Mouse (Mus musculus) Patski (cell line): ENCODE measurements at regions not wholly inside any gene's neighbourhood (a gene's known extent, or its start where the extent isn't known, plus 50 kb on each side); places are given as distances from the start of the nearest gene placed in this dataset.
A peak's percentile ranks its signal among the peaks of the same experiment; 100 is the strongest.

Experiments used
- ATAC-seq: fragments of 100-300 bp; one replicate; pipeline ENCODE4 v1.8.0; 2021
- CTCF ChIA-PET: fragments of 350-600 bp; sonication (Branson Sonifier 250); formaldehyde crosslinking; loops from one replicate; lab custom pipeline; 2022; ENCODE audit warnings: inconsistent platforms; lab: Charles Lee
- POLR2A ChIA-PET: fragments of 350-600 bp; sonication (Branson Sonifier 250); formaldehyde crosslinking; loops from one replicate; lab custom pipeline; 2022; ENCODE audit warnings: antibody characterized with exemption, inconsistent platforms; lab: Charles Lee
- DNase-seq: peaks from one replicate; pipeline ENCODE4 v3.0.0-alpha.2; 2011; ENCODE audit warnings: low read depth, low spot score
- H3K27me3 ChIP-seq: fragments of 371-371 bp; one replicate; pipeline ENCODE4 v1.5.1; 2021
- CTCF ChIP-seq: fragments of 100-300 bp; IDR thresholded peaks from one replicate; pipeline ENCODE4 v1.5.1; 2021
- in situ Hi-C: fragments of 300-500 bp; cut with MboI; formaldehyde crosslinking; loops from 3 replicates; pipeline ENCODE4 v1.11.1; 2018; ENCODE audit warnings: low pct_unique_long_range_greater_than_20kb, mixed read lengths

DNA sequence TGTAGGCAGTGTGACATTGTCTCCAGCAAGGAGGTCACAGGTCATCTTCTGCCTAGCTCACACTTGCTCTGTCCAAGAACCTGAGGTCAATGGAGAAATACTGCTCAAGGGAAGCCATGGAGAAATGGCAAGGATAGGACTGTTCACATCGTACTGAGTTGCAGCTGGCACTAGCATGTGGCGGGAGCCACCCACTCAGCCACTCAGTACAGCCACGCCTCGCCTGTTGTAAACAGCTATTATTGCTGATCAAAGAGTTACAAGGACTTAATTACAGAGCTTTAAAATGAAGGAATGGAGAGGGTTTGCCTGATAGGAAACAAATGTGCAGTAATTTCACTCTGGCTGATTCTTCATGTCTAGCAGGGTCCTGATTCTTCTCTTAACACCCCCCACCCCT lies 64.8 kb downstream of the Dll1 start:
- no peak for TF ChIP-seq CTCF
- ChIA-PET CTCF (no interaction called here), POLR2A (no interaction called here)
- DNase-seq (no peak), ATAC-seq (no peak)
- in situ Hi-C loops: no loop called here
- H3K27me3 ChIP-seq: no peaks in the 10 kb centered on the region

DNA sequence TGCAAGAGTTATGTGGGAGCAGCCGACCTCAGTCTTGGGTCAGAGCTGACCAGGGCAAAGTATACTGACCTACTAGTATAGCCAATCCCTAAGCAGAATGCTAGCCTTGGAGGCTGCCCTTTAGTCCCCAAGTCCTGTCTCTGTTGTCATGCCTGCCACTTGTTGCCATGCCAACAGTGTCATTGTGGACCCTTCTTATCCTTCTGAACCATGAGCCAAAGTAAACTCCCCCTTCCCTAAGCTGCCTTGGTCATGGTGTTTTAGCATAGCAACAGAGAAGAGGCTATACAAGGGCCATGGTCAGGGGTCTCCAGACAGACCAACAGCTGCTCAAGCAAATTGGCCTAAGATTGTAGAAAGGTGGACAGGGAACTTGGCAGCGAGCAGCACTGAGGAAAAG lies 66.2 kb downstream of the Dll1 start:
- ChIA-PET CTCF (no interaction called here), POLR2A (no interaction called here)
- no peaks in the 10 kb centered on the region for H3K27me3 ChIP-seq
- no peak for TF ChIP-seq CTCF
- no peak for ATAC-seq
- in situ Hi-C loops: no loop called here
- no peak for DNase-seq

DNA sequence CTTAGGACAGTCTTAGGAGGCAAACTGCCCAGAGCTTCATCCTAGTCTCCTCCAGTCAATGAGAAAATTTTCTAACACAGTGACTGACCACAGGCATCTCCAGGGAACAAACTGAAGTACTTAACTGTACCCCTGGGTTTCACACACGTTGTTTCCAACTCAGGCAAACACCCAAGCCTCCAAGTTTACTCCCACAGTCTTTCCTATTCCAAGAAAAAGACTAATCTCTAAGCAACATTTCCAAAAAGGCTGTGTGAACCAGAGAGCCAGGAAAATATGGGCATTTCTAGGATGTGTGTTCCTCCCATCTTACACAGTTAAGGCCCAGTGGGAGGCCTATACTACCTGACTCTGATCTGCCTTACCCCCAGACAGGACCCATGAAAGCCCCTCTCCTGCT lies 74.6 kb downstream of the Dll1 start:
- no peak for ATAC-seq
- DNase-seq: no peak
- ChIA-PET POLR2A (interaction anchor here (1.3 to 1.4 kb wide), 2 partner anchors 69 to 211 kb away, joined by 3 to 4 read pairs; no protein-coding TSS in a partner anchor), CTCF (no interaction called here)
- TF ChIP-seq CTCF: no peak
- no peaks in the 10 kb centered on the region for H3K27me3 ChIP-seq
- in situ Hi-C loops: no loop called here

DNA sequence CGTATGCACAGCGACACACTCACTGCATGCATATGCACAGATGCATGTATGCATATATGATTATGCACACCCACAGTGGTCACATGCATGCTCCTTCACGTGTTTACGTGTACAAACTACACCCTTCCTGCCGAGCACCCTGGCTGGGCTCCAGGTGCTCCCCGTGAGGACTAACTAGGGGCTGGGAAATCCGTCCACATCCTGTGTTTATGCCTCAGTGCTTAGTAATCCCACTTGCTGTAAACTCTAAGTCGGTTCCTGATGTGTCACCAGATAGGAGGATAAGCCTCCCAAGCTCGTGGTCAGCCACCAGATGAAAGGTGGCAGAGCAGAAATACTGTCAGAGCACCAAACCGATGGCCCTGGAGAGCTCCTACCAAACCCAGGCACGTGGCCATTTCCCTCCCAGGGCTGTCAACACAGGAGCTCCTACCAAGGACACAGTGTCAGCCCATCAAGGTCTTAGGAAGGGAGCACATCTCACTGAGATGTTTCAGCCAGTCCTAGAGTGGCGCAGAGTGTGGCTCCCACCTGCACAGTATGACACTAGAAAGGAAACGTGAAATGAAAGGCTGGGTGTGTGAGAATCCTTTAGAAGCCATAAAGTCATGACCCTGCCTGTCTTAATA lies 76.8 kb downstream of the Dll1 start:
- TF ChIP-seq CTCF: no peak
- CTCF ChIA-PET: interaction anchor here (0.7 to 1.9 kb wide), 6 partner anchors 8 to 94 kb away, joined by 3 to 6 read pairs (median 3); no protein-coding TSS in a partner anchor
- in situ Hi-C loops: no loop called here
- peak; percentile 84 for ATAC-seq
- peak; percentile 71 for DNase-seq
- POLR2A ChIA-PET: interaction anchor here (0.6 to 1.0 kb wide), 2 partner anchors 9 to 22 kb away, joined by 3 read pairs; no protein-coding TSS in a partner anchor
- H3K27me3 ChIP-seq: no peaks in the 10 kb centered on the region

DNA sequence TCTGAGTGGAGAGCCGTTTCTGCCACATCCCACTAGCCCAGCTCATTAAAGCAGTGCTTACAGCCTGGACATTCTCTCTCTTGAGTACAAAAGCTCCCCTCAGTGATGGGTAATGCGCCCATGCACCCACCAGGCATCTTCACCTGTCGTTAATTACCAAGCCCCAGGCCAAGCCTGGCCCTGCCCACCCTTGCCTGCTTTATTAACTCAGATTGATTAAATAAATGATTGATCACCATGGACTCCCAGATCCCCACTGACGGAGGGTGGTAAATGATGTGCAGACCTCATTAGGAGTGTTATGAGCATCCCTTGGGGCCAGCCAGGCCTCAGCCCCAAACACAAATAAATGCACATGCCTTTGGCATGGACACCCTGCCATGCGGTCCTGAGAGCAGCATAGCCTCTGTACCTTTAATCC lies 82.5 kb downstream of the Dll1 start:
- CTCF ChIA-PET: interaction anchor here (1.2 kb wide), 1 partner anchor 13 kb away, joined by 3 read pairs; no protein-coding TSS in a partner anchor
- POLR2A ChIA-PET: no interaction called here
- in situ Hi-C loops: no loop called here
- H3K27me3 ChIP-seq: no peaks in the 10 kb centered on the region
- TF ChIP-seq CTCF: no peak
- ATAC-seq: no peak
- no peak for DNase-seq

- no peaks in the 10 kb centered on the region for H3K27me3 ChIP-seq
- CTCF ChIA-PET: no interaction called here
- DNase-seq (no peak), ATAC-seq (no peak)
- TF ChIP-seq CTCF: no peak
- in situ Hi-C loops: no loop called here
- POLR2A ChIA-PET: interaction anchor here (0.6 kb wide), 1 partner anchor 78 kb away, joined by 4 read pairs; no protein-coding TSS in a partner anchor
Measured at GRCm38 (mm10) chr17:15292490-15293070, 84.1 kb downstream of the Dll1 start.

- in situ Hi-C loops: no loop called here
- POLR2A ChIA-PET: no interaction called here
- no peak for DNase-seq
- CTCF ChIA-PET: interaction anchor here (1.1 kb wide), 1 partner anchor 8 kb away, joined by 3 read pairs; no protein-coding TSS in a partner anchor
- ATAC-seq: no peak
- H3K27me3 ChIP-seq: no peaks in the 10 kb centered on the region
- no peak for TF ChIP-seq CTCF
Measured at GRCm38 (mm10) chr17:15291626-15292025, 85.0 kb downstream of the Dll1 start.

DNA sequence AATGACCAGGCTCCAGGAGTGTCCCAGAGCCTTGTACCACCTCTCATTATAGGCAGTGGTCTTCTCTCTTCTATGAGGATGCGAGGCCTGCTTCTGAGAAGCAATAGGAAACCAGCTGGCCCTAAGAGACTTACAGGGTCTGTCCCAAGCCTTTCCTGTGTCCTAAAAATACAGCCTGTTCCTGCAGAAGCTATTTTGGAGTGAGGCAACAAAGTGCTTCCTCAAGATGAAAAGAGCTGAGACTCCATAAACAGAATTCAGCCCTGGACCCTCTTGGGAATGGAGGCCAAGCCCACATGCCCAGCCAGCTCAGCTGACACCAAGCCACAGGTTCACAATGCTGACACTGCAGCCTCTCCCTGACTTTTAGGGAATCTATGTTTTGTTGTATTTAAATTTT lies 86.3 kb downstream of the Dll1 start:
- CTCF ChIA-PET: interaction anchor here (0.9 kb wide), 1 partner anchor 36 kb away, joined by 3 read pairs; no protein-coding TSS in a partner anchor

DNA sequence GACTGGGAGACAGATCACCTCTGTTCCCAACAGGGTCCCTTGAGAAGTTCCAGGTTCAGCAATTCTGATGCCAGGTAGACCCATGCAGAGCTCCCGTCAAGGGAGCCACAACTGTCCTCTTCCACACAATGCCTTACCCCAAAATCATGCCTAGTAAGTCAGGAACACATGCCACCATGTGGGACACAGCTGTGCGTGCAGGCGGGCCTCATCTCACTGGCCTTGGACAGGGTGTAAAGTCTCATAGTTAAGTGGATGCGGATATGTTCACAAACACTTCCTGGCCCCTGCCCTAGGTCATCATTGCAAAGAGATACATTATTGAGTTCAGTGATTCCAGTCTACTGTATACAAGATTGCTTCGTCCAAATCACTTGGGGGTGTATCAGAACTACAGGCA lies 87.6 kb downstream of the Dll1 start:
- DNase-seq (no peak), ATAC-seq (no peak)
- in situ Hi-C loops: no loop called here
- POLR2A ChIA-PET: no interaction called here
- TF ChIP-seq CTCF: no peak
- CTCF ChIA-PET: interaction anchor here (1.0 kb wide), 1 partner anchor 12 kb away, joined by 3 read pairs; no protein-coding TSS in a partner anchor
- H3K27me3 ChIP-seq: no peaks in the 10 kb centered on the region

More for the DNA sequence above, 86.3 kb downstream of the Dll1 start:
- DNase-seq (no peak), ATAC-seq (no peak)
- POLR2A ChIA-PET: interaction anchor here (1.1 kb wide), 1 partner anchor 9 kb away, joined by 3 read pairs; no protein-coding TSS in a partner anchor
- H3K27me3 ChIP-seq: no peaks in the 10 kb centered on the region
- TF ChIP-seq CTCF: no peak
- in situ Hi-C loops: no loop called here

- ChIA-PET POLR2A (no interaction called here), CTCF (interaction anchor here (1.0 kb wide), 1 partner anchor 12 kb away, joined by 3 read pairs; no protein-coding TSS in a partner anchor)
- H3K27me3 ChIP-seq: no peaks in the 10 kb centered on the region
- ATAC-seq (no peak), DNase-seq (no peak)
- no peak for TF ChIP-seq CTCF
- in situ Hi-C loops: no loop called here
Measured at GRCm38 (mm10) chr17:15288640-15289039, 88.0 kb downstream of the Dll1 start.

- H3K27me3 ChIP-seq: no peaks in the 10 kb centered on the region
- TF ChIP-seq CTCF: no peak
- CTCF ChIA-PET: interaction anchor here (1.3 to 1.5 kb wide), 2 partner anchors 10 to 25 kb away, joined by 3 to 5 read pairs; no protein-coding TSS in a partner anchor
- DNase-seq: no peak
- ATAC-seq: no peak
- POLR2A ChIA-PET: interaction anchor here (1.2 kb wide), 1 partner anchor 88 kb away, joined by 3 read pairs; no protein-coding TSS in a partner anchor
- in situ Hi-C loops: no loop called here
Measured at GRCm38 (mm10) chr17:15286596-15286995, 90.1 kb downstream of the Dll1 start.
